In the genomic region with DNA sequence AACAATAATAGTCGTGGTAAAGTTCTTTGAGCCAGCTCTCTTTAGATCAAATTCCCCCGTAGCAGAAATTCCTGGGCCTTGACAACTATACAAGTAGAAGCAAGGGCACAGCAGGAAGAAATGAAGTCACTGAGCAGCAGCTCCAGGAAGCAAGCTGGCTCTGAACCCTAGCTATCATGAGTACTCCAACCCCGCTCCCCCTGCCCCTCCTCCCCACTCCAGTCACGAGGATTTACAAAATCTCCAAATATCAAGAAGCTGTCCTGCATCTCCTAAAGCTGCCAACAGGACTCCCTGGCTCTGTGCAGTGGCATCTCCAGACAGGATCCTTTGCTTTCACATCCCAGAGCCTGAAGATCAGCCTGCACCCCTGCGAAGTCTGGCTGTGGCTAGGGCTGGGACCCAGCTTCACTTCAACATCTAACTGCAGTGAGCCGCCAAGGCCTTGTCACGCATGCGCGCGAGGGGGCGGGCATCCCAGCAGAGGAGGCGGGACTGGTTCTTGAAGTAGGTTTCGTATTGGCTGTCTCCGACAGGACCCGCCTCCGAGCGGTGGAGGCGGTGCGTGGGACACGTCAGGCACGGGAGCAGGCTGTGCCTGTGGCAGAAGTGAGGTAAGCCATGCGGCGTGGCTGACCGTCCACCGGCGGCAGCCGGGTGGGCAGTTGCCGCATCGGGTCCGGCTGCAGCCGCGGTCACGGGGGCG, we compare ENCODE assay signal across 8 mouse cellular contexts. TPM values are rescaled to one million over a fixed set of nuclear protein-coding genes. Genes with fewer than 3 reads are reported as not detected.
DNase-seq lines count a peak whose midpoint lies in the region; ATAC-seq and TF ChIP-seq lines count a peak whose summit lies in the region.

Gene Focad (plus strand): TSS at position 568 of the 706 bp plus-strand sequence.

- TF ChIP-seq POLR2A in bone marrow macrophage, adult 2 months (IDR thresholded peaks at IDR 0.05; ENCODE audit: borderline replicate concordance, low read depth, low read length): peak; percentile 10
- peak; percentile 97 for TF ChIP-seq POLR2A in embryonic fibroblast, embryonic 13.5 days (IDR thresholded peaks at IDR 0.05; ENCODE audit: low read depth, low read length)

- H3K4me3 ChIP-seq in bone marrow macrophage, adult 2 months (ENCODE audit: insufficient read depth, low read length): peak within 1 kb of the TSS; percentile 86
- peak within 1 kb of the TSS; percentile 73 for H3K4me3 ChIP-seq in embryonic fibroblast, embryonic 13.5 days (ENCODE audit: insufficient read depth, low read length)
- H3K4me3 ChIP-seq in kidney, embryonic 14.5 days (ENCODE audit: low read length): peak within 1 kb of the TSS; percentile 84
- H3K4me3 ChIP-seq in limb, embryonic 15.5 days: peak within 1 kb of the TSS; percentile 75

- H3K27me3 ChIP-seq in kidney, embryonic 14.5 days (ENCODE audit: control insufficient read depth, insufficient read depth, low read length): no peaks in the 10 kb centered on the region
- H3K27me3 ChIP-seq in limb, embryonic 15.5 days: no peaks in the 10 kb centered on the region

- H3K9me3 ChIP-seq in kidney, embryonic 14.5 days (ENCODE audit: control insufficient read depth, low read length): no peaks in the 10 kb centered on the region
- no peaks in the 10 kb centered on the region for H3K9me3 ChIP-seq in limb, embryonic 15.5 days

- no peaks in the 10 kb centered on the region for H3K4me1 ChIP-seq in bone marrow macrophage, adult 2 months (ENCODE audit: control insufficient read depth, insufficient read depth, low read length)
- 0 out of 2 replicates have a peak, but pooled peaks cover 4% of the 10 kb centered on the region for H3K4me1 ChIP-seq in embryonic fibroblast, embryonic 13.5 days (ENCODE audit: control insufficient read depth, insufficient read depth, low read length)
- H3K4me1 ChIP-seq in kidney, embryonic 14.5 days (ENCODE audit: control insufficient read depth, insufficient read depth, low read length): no peaks in the 10 kb centered on the region
- H3K4me1 ChIP-seq in limb, embryonic 15.5 days: peaks cover 7% of the 10 kb centered on the region; the same call in 1 of the 2 replicates

- TF ChIP-seq CTCF in bone marrow macrophage, adult 2 months (IDR thresholded peaks at IDR 0.05; ENCODE audit: low read depth, low read length): no peak
- TF ChIP-seq CTCF in embryonic fibroblast, embryonic 13.5 days (IDR thresholded peaks at IDR 0.05; ENCODE audit: borderline replicate concordance, insufficient read depth, low read length): no peak

- peak; percentile 100 for ATAC-seq in kidney, embryonic 14.5 days (ENCODE audit: low FRiP score, low TSS enrichment)
- peak; percentile 98 for ATAC-seq in limb, embryonic 15.5 days (ENCODE audit: insufficient number of reproducible peaks, low FRiP score, low TSS enrichment, low read depth)

- no peaks in the 10 kb centered on the region for H3K36me3 ChIP-seq in kidney, embryonic 14.5 days (ENCODE audit: control insufficient read depth, insufficient read depth, low read length)
- no peaks in the 10 kb centered on the region for H3K36me3 ChIP-seq in limb, embryonic 15.5 days

- peak within 1 kb of the TSS; percentile 83 for H3K27ac ChIP-seq in bone marrow macrophage, adult 2 months (ENCODE audit: insufficient read depth, low read depth, low read length)
- no peak within 1 kb of the TSS for H3K27ac ChIP-seq in embryonic fibroblast, embryonic 13.5 days (ENCODE audit: insufficient read depth, low read length)
- no peak within 1 kb of the TSS for H3K27ac ChIP-seq in kidney, embryonic 14.5 days (ENCODE audit: low read depth, low read length)
- H3K27ac ChIP-seq in limb, embryonic 15.5 days: peak within 1 kb of the TSS; percentile 78

- peak; percentile 98 for DNase-seq in A20 (ENCODE audit: low read depth, low spot score)
- peak; percentile 98 to 99 for DNase-seq in heart, adult 9 months (ENCODE audit: low spot score in 2 of 2)
- DNase-seq in monocyte, adult 2 months (ENCODE audit: low read depth in 1 of 2, low spot score in 2 of 2): peak; percentile 96 to 97
- peak; percentile 97 to 98 for DNase-seq in spleen, postnatal 36 days (ENCODE audit: low spot score in 2 of 2)

- peak within 1 kb of the TSS; percentile 96 for H3K4me2 ChIP-seq in kidney, embryonic 14.5 days (replicated peaks; ENCODE audit: low read depth, low read length)
- peak within 1 kb of the TSS; percentile 91 for H3K4me2 ChIP-seq in limb, embryonic 15.5 days

- 1% methylated on average over 34 of the region's 34 CpGs for WGBS in kidney, embryonic 14.5 days
- WGBS in limb, embryonic 15.5 days: under 1% methylated on average over 34 of the region's 34 CpGs

- peak within 1 kb of the TSS; percentile 61 for H3K9ac ChIP-seq in kidney, embryonic 14.5 days (ENCODE audit: low read depth, low read length)
- peak within 1 kb of the TSS; percentile 63 for H3K9ac ChIP-seq in limb, embryonic 15.5 days

RNA-seq across cellular contexts. Expression of gene Focad, which starts in this region (rescaled TPM):
- 2.4 and 3.7 TPM in 2 replicates for polyA plus RNA-seq in bone marrow macrophage, adult 2 months (2012; ENCODE audit: insufficient read depth, insufficient read length, missing spikeins)
- 11.6 and 16.1 TPM in 2 replicates for polyA plus RNA-seq in embryonic fibroblast, embryonic 13.5 days (2011; ENCODE audit: insufficient read length, low read depth, missing spikeins)
- 10.1 and 19.5 TPM in 2 replicates for polyA plus RNA-seq in kidney, embryonic 14.5 days (2014; fragmentation: Nextera tagmentation; extraction: Ambion mirVana)
- polyA plus RNA-seq in limb, embryonic 15.5 days (2015; fragmentation: Nextera tagmentation; extraction: Ambion mirVana): 15.4 and 16.7 TPM in 2 replicates

Comparison
In these comparisons a context has a peak if more than half of its experiments do, and no peak if none do; other contexts are left out.
1. H3K27ac ChIP-seq: peak in bone marrow macrophage, adult 2 months (single experiment) and limb, embryonic 15.5 days (single experiment); none in embryonic fibroblast, embryonic 13.5 days (single experiment) and kidney, embryonic 14.5 days (single experiment).
2. Peak in every context shown above with its lines, with median percentiles within 50 percentile points of each other: DNase-seq and H3K4me3 ChIP-seq.